In the genomic region with DNA sequence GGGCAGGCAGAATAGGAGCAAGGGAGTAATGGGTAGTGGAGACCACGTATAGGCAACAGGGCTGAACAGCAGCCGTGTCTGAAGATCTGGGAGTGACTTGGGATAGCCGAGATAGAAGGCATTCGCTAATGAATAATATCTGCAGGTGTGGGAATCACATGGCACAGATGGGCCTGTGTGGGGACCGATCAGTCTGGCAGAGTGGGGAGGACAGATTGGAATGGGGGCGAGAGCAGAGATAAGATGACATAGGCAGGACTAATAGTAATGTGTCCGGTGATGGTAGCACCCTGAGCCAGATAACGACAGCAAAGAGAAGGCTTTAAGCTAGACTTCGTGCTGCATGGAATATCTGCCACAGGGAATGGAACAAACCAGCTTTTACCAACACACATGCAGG, we compare ENCODE assay signal across 18 mouse cellular contexts.
"Had no signal": no experiment of that assay in that cellular context is flagged by ENCODE, and none has a peak within 500 bp of the region (broad histone marks: within the 10 kb centered on the region; RNA-seq: fewer than 3 reads in every experiment).

No protein-coding gene starts in this region.

- DNase-seq: lung, adult 18-20 months; lung, embryonic 14.5 days; lung, postnatal 10 days; lung, postnatal 4 days; midbrain, embryonic 14.5 days; retina, postnatal 1 day; right cerebral cortex, adult 18-20 months; right cerebral cortex, postnatal 25 days; right cerebral cortex, postnatal 4 days; spleen, adult 18-20 months; thymus, adult 18-20 months; thymus, postnatal 14 days; thymus, postnatal 36 days had no signal

- H3K4me3 ChIP-seq: midbrain, embryonic 10.5 days; midbrain, embryonic 12.5 days; myocyte; neural tube, embryonic 13.5 days; neural tube, embryonic 15.5 days had no signal

- H3K27ac ChIP-seq: midbrain, embryonic 10.5 days; midbrain, embryonic 12.5 days; neural tube, embryonic 13.5 days; neural tube, embryonic 15.5 days had no signal
